Mouse (Mus musculus): ENCODE data around the gene Btla.

Gene Btla

GRCm38 (mm10) chr16:45223648-45224388, at the start of gene Btla:
TSS of gene Btla (plus strand) at chr16:45224315.
- in situ Hi-C loops (cut with MboI): no loop called here

DNA sequence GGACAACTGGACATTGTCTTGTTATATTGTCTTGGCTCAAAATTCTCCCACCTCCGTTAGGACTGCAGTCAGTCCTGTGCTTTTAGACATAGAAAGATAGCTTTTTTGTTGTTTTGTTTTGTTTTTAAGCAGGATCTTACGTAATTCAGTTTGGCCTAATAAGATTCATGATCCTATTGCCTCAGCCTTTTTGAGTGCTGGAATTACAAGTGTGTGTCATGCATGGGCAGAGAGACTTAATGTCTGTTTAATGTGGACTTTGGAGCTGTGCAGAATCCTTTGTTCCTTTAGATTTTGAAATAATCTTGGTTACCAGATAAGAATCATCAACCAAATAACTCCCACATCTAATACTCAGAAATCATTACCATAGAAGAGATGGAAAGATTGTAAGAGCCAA, 45.6 kb upstream of the Btla start:
- in situ Hi-C loops (cut with MboI): no loop called here

GRCm38 (mm10) chr16:45181824-45182223, 42.3 kb upstream of the Btla start:
- in situ Hi-C loops (cut with MboI): no loop called here

DNA sequence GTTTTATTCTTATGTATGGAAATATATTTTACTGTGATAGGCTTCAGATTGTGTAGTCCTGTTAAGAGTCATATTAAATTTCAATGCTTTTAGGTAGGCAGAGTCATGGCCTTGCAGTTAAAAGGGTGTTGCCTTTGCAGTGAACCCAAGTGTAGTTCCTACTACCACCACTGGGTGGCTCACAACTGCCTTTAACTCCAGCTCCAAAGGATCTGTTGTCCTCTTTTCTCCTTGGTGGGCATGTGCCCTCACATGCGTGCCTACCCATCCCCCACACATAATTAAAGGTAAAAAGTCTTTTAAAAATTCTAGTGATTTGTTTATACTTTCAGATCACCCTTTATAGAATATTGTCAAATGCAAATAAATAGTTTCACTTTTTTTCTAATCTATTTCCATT, 31.5 kb upstream of the Btla start:
- in situ Hi-C loops (cut with MboI): loop anchor here (10.0 kb wide), 1 partner anchor 432 kb away; no protein-coding TSS in a partner anchor

- in situ Hi-C loops (cut with MboI): loop anchor here (5.0 to 10.0 kb wide), 2 partner anchors 215 to 428 kb away; no protein-coding TSS in a partner anchor
Measured at GRCm38 (mm10) chr16:45196816-45197215, 27.3 kb upstream of the Btla start.

DNA sequence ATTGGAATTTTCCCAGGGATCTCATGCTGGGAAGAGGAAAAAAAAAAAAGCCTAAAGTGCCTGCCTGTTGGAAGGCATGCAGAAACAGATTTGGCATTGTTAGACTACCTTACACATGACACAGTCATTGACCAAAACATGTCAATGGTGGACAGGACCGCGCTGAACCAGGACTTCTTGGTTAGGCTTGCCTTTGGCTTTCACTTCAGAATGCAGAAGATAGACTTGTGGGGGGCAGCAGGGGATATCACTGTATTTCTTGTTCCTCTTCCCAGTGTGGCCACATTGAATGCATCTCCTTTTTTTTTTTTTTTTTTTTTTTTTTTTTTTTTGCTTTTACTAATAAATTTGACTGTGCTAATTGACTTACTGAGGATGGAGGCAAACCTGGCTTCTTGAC, 22.7 kb upstream of the Btla start:
- in situ Hi-C loops (cut with MboI): no loop called here

- in situ Hi-C loops (cut with MboI): no loop called here
Measured at GRCm38 (mm10) chr16:45204438-45204837, 19.7 kb upstream of the Btla start.

DNA sequence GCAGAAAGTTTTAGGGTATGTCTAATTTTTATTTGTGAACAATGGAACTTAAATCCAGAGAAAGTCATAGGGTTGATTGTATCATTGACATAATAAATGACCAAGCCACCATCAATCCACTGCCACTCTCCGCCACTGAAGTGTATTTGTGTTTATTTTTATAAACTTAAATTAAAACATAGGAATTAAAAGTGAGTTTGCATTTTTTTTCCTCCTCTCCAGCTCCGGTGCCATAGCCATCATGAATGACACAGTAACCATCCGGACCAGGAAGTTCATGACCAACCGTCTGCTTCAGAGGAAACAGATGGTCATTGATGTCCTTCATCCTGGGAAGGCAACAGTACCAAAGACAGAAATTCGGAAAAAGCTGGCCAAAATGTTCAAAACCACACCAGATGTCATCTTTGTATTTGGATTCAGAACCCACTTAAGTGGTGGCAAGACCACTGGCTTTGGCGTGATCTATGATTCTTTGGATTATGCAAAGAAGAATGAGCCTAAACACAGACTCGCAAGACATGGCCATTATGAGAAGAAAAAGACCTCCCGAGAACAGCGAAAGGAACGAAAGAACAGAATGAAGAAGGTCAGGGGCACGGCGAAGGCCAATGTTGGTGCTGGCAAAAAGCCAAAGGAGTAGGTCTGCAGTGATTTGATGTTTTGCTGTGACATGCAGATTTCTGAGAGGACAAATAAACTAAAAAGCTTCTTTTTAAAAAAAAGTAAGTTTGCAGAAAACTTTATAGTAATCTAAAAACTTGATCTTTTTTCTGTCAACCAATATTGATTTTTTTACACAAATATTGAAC, 19.1 kb upstream of the Btla start:
- in situ Hi-C loops (cut with MboI): no loop called here

GRCm38 (mm10) chr16:45222016-45222415, 2.1 kb upstream of the Btla start:
- in situ Hi-C loops (cut with MboI): no loop called here

- in situ Hi-C loops (cut with MboI): no loop called here
Measured at GRCm38 (mm10) chr16:45222771-45223170, 1.3 kb upstream of the Btla start.

DNA sequence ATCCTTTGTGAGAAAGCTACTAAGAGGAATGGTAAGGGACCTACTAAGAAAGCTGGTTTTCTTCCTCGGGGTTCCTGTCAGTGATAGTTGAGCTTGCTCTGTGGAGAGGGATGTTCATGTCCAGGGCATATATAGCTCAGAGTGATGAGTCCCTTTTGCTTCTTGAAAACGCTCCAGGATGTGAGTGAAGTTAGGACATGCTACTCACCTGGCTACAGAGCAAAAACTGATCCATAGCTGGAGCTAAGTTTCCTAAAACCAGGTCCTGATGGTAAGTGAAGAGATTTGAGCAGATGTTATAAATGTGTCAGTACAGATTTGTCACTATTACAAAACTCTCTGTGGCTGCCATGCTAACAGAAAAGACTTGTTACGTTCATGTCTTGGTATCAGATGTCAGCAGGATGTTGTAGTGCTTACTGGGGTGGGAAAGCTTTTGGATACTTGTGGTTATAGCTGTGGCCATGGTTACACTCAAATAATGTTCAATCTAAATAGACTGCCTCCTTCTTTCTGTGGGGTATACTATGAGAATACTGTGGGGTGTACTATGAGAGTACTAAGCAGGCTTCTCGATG, 405 bp downstream of the Btla start:
- in situ Hi-C loops (cut with MboI): no loop called here

- in situ Hi-C loops (cut with MboI): no loop called here
Measured at GRCm38 (mm10) chr16:45227002-45227401, 2.9 kb downstream of the Btla start.

GRCm38 (mm10) chr16:45231296-45231695, 7.2 kb downstream of the Btla start:
- in situ Hi-C loops (cut with MboI): no loop called here

DNA sequence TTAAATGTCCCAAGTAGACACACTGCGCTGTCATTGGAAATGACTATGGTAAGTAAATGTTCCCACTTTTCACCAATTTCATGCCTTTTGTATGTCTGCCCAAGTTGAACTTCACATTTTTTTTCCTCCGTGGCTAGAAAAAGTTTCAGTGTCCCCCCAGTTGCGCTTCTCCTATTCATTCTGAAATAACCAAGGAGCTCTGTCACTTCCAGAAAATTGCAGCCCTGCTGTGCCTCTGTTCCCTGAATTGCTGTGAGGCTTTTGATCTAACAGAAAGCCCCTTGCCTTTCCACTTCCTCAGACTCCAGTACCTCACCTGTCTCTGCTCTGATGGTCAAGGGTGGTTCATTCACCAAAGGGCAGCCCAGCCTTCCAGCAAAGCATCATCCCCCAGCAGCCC, 8.9 kb downstream of the Btla start:
- in situ Hi-C loops (cut with MboI): no loop called here

DNA sequence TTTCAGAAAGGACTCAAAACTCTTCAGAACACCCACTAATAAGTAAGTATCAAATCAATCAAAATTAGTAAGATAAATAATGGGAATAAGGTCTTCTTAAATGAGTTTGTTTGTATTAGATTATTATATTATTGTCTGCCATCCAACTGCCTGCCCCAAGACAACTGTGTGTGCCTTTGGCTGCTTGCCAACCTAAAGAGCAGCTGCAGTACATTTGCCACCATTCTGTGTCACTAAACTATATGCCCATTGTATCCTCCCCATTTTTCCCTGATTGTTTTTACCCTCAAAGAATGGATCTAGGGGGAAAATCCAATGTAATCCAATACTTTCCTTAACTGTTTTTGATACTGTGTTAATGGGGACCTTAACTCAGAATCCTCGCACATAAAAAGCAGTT, 18.6 kb downstream of the Btla start:
- in situ Hi-C loops (cut with MboI): no loop called here

- in situ Hi-C loops (cut with MboI): no loop called here
Measured at GRCm38 (mm10) chr16:45244930-45245472, 20.9 kb downstream of the Btla start.

DNA sequence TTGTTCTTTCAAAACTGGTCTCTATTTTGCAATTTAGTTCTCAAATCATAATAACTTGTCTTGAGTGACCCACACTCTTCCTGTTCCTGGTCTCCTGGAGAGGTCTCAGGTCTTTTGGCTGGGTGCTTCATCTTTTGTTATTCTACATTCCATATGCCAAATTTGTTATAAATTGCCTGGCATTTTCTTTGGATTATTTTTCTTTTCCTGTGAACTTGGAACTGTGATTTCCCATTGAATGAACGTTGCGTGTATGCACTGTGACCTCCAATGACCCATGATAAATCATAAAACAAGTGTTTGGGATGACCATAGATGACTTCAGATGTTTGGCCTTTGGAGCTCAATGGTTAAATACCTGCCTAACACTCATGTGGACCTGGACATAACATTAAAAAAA, 25.6 kb downstream of the Btla start:
- in situ Hi-C loops (cut with MboI): no loop called here

DNA sequence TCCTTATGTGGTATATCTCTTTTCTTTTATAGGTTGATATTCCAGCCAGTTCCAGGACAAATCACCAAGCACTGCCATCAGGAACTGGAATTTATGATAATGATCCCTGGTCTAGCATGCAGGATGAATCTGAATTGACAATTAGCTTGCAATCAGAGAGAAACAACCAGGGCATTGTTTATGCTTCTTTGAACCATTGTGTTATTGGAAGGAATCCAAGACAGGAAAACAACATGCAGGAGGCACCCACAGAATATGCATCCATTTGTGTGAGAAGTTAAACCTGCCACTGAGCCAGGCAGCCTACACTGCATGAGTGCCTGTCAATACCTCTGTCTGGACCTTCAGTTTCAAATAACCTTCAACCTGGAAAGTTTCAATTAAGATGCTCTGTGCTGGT, 26.2 kb downstream of the Btla start:
- in situ Hi-C loops (cut with MboI): no loop called here

- in situ Hi-C loops (cut with MboI): no loop called here
Measured at GRCm38 (mm10) chr16:45251773-45252413, 27.8 kb downstream of the Btla start.

DNA sequence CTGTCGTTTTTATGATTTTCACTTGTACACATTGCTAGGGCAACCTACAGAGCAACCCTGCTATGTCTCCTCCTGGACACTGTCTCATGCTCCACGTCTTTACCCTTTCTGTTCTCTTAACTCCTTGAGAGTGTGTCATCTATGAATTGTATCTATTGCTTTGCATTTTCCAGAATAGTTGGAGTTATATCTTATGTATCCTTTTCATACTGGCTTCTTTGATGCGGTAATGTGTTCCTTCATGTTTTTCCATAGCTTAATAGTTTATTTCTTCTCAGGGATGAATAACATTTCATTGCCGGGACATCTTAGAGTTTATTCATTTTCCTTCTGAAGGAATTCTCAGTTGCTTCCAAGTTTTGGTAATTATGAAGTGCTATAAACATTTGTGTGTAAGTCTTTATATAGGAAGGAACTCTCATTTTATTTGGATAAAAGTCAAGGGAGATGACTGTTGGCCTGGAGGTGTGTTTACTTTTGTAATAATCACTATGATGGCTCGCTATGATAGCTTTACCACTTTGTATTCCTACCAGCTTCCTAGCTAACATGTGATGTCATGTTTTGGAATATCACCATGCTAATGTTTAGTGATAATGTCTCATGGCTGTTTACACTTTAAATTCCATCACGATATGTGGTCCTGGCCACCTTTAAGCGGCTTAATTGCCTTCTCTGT, 31.2 kb downstream of the Btla start:
- in situ Hi-C loops (cut with MboI): no loop called here

- in situ Hi-C loops (cut with MboI): no loop called here
Measured at GRCm38 (mm10) chr16:45256895-45257294, 32.8 kb downstream of the Btla start.
